Mouse (Mus musculus): ENCODE data around the gene Rhbdd1.

The Rhbdd1 gene

DNA sequence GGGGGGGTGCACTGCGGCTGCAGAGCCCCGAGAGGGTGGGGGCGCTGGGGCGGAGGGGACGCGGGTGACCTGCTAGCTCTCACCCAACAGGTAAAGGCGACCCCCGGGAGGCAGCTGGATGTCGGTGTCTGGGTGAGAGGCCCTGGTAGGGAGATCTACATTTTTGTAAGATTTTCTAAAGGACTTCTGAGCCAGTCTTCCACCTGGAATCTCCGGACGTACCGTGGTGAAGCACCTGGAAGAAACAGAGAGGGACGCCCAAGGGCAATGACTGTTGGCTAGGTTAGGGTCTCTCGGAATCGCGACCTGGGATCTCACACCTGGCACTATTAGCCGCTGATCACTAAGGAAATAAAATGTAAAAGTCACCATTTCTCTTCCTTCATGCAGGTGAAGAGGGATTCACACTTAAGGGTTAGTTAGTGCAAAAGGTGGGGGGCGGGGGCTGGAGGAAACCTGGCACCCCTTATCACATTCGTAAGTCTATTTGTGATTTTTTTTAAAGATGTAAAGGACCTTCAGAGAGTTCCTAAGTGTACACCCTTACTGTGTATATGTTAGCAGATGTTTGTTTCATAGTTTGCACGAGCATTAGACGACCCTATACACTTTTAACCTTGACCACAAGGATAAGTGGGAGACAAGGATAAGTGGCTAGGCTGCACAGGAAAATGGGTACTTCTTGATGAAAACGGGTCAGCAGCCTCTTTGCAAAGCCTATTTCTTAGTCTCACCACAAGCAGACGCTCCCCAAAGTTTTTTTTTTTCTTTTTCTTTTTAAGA is 24.1 kb upstream of the Rhbdd1 start:
- DNase-seq, result peak in 1 of 2 experiments; percentile 3

DNA sequence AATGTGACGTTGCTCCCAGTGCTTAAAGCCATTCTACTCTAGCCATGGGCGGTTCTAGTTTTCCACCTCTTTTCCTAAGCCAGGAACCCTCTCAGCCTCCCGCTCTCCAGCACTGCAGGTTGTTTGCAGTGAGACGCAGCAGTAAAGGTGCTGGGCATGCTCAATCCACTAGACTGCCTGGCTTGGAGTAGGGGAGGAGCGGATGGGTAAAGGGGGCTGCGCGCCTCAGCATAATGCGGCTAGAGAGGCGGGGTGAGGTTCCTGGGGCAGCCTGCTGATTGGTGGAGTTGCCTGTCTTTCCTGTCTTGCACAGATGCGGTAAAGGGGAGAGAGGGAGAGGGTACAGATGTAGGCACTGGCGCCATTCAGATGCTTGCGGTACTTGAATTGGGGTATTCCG is 23.5 kb upstream of the Rhbdd1 start:
- DNase-seq, result peak; percentile 6 to 25

DNA sequence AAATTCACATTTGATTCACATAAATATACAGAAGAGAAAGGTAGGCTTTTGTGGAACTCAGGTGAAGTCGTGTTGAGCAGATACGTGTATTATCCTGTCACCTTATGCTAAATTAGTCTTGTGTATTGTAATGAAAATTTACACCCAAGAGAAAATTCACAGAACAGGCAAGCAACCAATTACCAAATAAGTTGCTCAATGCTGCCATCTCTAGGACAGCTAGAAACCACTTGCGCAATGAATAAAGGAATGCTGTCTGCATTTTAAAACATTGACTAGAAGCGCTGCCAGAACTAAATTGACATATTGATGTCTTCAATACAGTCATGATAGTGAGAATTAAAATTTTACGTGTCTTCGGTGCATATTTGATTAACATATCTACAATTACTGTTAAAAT is 22.1 kb upstream of the Rhbdd1 start:
- DNase-seq, result no peak

DNA sequence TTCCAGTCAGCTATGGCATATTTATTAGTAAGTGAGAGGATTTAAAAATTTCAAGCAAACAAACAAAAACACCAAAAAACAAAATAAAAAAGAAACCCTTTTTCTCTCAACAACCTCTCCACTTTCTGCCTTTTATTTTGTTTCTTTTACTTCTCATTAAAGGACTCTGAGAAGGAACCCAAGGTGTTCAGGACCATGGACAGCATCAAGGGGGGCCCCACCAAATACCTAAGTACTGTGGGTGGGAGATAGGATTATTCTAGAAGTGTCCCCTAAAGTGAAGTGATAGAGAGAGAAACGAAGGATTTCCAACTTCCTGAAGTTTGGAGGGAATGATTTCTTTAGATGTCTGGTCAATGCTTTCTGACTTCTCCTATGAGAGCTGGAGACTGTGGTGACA is 17.7 kb upstream of the Rhbdd1 start:
- DNase-seq, result no peak

DNA sequence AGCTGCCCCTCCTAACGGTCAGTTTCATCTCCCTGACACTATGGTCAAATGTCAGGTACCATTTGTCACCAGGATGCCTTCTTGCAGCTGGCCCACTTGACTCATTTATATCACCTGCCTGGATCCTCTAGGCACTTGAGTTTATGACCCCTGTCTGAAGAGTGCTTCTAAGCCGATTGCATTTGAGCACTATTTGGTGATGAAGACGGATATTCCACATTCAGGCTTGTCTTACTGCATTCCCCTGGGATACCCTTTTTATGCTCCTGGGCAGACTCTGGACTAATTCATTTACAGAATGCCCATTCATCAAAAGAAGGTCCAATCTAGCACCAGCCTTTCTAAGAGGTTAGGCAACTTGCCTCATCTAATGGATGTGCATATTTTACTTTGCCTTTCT is 11.8 kb upstream of the Rhbdd1 start:
- no peak for DNase-seq

DNA sequence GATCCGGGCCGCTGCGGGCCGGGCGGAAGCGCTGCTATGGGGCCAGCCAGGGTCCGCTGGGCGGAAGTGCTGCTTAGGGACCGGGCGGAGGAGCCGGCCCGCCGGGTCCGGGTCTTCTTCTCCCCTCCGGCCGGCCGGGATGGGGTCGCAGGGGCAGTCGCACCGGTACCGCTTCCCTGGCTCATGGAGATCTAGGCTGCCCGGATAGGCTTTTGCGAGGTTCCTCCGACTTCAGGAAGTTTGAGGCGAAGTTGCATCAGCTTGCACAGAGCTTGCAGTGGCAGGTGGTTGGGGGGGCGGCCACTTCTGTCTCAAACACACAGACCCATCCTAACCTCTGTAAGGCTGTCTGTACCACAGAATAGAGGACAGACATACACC is 484 bp downstream of the Rhbdd1 start:
- DNase-seq, result peak in 1 of 2 experiments; percentile 54

DNA sequence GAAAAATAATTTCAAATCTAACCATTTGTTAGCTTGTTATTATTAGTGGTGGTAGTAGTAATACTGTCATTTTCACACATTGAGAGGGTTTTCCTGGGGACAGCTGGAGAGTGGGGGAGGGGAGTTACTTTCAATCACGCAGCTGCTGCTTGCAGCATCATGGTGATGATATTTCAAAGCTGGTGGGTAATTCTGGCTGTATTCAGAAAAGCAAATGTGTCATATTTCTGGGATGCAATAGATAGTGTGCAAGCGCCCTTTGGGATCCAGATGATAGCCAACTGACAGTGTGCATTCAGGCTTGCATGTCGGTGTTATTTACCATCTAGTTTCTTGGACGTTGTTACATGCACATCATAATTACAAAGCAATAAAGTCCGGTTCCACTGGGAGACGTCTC is 4.2 kb downstream of the Rhbdd1 start:
- no peak for DNase-seq

DNA sequence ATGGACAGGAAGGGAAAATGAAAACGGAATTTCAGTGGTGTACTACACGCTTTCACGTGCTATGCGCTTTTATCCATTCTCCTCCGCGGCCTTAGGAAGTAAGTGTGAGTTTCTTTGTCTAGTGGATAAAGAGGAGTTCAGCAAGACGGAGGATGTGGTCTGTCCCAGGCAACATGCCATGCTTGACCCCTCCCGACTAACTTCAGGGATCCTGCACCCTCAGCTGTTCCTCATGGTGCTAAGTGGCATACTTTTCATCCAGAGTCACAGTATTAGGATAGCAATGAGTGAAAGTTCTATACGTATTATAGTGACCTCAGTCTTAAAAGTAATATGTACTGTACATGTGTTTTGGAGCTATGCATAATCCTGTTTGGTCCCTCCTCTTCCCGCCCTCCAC is 4.6 kb downstream of the Rhbdd1 start:
- no peak for DNase-seq

DNA sequence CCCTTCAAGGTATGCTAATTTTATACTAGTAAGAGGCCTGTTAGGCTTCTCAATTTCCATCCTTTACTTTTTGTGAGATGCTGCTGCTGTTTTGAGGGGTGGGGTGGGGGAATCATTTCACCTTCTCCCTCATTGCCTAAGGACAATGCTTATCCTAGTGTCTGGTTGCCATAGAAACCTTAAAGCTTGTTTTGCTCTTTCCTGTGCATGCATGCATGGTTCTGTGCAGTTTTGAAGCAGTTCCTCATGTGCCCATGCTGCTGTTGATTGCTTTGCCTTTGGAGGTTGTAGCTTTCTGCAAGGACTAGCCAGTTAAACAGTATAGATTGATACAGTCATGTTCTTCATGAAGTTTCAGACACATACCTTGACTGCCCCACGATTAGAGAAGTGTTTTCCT is 5.2 kb downstream of the Rhbdd1 start:
- no peak for DNase-seq

DNA sequence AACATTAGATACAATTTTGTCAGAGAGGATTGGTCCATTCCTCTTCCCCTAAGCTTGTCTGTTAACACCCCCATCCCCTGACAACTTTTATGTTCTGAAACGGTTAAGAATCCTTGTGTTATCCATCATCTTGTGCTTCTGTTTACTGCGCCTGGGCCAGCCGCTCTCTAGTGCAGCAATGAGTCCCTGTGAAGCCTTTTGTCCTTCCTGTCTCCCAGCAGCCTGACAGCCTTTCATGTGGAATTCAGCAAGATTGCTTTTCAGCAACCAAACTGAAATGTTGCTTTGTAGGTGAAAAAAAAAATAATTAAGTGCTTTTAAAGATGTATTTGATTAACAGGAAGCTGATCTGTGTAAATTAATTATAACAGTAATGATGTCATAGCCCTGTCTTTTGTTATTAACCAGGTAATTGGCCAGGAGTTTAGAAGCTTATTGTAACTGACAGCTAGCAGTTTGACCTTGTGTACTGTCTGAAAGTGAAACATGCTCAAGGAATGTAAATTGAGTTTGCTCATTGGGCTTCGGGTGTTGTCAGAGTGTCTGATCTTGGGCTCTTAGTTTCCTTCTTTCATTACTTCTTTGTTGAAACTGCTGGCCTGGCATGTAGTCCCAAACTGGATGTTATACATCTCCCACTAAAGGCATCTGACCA is 8.0 kb downstream of the Rhbdd1 start:
- DNase-seq, result no peak

DNA sequence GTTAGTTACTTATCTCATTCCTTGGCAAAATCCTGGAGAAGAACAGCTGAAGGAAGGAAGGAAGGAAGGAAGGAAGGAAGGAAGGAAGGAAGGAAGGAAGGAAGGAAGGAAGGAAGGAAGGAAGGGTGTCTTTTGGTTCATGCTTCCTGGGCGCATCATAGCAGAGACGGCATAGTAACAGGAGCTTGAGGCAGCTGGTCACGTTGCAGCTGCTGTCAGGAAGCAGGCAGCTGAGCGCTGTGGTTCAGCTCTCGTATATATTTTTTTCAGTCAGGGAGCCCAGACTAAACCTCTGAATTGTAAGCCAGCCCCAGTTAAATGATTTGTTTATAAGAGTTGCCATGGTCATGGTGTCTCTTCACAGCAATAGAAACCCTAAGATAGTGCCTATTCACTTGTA is 9.9 kb downstream of the Rhbdd1 start:
- DNase-seq, result no peak

DNA sequence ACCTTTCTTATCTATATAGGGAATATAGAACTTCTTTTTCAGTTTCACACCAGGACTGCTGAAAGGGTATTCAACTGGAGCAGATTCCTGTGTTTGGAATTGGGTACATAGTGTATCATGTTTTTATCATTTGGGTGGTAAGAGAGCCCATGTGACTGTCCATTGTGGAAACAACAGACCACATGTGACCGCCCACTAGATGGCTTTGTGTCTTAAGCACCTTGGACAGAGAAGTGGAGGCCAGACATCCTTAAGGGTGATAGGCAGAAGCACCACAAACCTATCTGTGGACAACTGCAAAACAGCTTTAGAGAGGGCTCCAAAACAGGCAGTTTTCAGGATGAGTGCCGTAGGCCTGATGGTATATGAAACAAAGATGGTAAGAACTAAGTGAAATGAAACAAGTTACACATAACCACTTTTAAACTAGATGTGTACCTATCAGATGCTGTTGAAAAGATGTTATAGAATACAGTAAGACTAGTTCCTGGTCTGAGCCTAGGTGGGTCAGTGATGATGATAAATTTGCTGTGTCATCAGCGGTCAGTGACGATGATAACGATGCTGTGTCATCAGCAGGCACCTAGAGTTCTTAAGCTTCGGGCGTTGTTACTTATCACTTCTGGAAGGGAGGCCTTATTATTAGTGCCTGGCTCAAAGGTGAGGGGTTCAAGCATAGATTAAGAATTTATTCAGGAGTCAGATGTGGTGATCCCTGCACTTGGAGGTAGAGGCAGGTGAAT is 12.0 kb downstream of the Rhbdd1 start:
- DNase-seq, result no peak

DNA sequence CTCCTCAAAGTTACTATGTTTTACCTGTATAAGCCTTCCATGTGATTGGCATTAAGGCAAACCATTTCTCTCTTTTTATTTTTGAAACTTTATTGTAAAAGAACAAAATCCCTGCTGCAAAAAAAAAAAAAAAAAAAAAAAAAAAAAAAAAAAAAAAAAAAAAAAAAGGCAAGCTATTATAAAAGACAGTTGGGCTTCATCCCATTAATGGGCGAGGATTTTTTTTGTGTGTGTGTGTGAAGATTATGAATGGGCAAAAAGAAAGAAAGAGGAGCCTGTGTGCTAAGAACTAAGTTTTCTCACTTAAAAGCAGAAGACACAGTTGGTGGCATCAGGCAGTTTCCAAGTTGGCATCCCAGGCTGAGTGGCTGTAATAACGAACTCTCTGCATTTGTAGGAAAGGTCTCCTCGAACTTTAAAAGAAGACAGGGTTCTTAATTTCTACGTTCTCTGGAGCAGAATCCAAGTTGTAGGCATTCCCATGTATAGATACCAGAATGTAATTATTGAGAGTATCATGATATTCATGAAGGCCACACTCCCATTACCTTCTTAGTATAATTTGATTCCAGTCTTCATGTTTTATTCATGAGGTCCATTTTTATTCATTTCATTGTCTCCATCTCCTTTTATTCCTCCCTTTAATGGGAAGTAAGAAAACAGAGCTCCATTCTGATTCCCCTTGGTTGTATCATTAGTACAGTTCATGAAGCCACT is 13.1 kb downstream of the Rhbdd1 start:
- DNase-seq, result no peak

DNA sequence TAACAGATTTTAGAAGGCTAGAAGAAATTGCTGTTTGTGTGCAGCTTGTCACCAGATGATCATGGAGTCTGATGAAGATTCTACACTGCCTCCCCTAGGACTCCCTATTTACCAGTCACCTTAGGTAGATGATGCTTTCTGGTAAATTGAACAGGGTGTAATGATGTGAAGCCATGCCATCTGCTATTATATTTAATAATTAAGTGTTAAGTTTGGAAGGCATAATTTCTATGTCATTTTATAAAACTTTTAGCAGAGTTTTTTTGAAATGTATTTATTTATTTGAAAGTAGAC is 13.6 kb downstream of the Rhbdd1 start:
- DNase-seq, result no peak

DNA sequence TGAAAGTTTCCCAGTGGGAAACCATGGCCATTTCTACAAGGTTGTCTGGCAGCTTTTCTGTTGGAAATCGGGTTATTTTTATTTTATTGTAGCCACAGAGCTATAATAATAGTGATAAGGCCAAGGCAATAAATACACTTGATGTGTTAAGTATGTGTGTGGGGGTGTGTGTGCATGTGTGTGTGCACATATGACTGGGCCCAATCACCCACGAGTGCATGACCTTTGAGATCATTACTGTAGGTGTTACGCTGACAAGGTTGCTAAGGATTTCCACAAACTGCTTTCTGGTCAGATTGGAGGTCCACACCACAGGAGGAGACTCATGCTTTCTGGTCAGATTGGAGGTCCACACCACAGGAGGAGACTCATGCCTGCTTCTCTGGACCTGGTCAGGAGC is 18.3 kb downstream of the Rhbdd1 start:
- no peak for DNase-seq

DNA sequence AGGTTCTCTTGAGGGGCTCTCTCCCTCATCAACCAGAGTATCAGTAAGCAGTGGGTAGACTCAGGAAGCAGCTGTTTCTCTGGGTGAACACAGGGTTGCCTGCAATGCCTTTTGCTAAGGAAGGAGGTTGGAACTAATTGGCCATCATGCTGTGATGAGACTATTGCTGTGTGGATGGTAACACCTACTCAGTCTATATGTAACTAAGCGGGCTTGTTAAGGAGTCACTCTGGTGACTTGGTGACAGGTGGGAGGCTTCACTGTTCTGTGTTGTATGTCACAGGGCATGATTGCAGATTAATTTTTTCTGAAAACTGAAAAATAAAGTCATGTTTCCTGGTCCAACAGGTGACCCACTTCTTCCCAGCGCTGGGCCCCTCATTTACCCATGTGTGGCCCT is 36.8 kb downstream of the Rhbdd1 start:
- DNase-seq, result no peak

DNA sequence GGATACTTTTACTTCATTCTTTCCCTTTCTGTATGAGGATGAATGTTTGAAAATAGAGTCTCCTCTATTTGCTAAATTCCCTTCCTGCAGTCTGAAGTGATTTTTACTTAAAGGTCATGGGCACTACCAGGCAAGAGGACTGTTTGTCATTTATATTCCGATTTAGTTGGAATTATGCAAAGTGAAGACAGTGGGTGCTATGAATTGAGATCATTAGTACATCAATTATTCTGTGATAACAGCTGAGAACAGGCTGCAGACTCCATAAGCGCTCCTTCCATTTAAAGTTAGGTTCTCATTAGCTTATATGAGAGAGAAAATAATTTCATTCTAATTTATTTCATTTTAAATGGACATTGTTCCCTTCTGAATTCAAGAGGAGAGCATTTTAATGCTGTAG is 37.5 kb downstream of the Rhbdd1 start:
- DNase-seq, result no peak

DNA sequence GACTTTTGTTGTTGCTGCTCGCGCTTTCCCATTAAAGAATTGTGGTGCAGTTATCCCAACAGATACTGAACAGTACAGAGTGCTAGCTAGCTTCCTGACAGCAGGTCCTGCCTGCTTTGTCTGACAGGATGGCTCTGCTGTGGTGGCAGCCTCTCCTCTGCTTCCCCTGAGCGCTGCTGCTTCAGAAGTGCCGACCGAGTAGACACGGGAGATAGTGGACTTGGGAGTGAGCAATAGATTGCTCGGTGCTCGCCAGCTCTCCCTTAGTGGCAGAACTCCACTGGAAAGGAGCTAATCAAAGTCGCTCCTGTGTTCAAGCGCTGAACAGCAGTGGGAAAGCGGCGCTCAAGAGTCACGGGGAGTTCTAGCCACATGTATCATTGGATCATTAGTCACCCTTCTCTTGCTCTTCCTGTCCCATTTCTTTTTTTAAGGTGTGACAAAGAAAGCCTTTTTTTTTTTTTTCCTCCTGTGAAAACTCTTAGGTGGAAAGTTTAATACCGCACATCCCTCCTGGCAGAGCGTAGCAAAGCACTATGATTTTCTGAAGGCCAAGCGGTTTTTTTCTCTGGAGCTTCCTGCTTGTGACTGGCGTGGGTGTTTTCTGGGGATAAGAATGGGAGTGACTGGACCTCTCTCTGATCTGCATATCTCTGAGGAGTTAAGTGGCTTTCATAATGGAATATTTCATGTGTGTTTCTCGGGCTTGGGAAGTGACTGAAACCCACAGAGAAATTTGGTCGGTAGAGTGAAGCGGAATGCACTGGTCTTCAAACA is 42.8 kb downstream of the Rhbdd1 start:
- DNase-seq, result no peak

DNA sequence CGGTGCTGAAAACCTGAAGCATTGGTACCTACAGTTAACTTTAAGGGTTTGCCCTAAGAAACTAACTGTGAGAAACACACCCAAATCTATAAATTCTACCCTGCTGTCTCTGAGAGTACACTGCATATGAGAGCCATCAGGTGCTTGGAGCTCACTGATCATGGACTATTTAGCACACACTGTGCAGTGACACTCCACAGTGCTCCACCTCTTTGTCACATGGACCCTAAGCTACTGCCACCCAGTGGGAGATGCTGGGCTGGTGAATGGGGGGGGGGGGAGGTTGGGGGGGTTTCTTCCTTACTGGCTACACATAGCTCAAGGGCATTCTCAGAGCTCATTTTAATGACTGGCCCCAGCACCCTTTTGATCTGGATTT is 43.4 kb downstream of the Rhbdd1 start:
- DNase-seq, result no peak

DNA sequence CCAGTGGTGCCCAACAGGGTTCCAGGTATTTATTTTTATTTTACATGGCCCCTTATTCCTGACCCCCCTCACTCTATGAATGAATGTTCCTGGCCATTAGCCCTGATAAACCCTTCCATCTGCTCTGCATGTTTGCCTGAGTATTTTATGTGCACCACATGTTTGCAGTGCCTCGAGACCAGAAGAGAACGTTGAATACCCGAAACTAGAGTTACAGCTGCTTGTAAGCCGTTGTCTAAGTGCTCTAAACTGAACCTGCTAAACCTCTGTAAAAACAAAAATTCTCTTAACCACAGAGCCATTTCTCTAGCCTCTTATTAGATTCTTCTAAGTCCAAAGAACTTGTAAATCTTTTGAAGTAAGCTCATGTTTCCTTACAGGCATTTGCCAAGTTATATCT is 45.0 kb downstream of the Rhbdd1 start:
- DNase-seq, result no peak

DNA sequence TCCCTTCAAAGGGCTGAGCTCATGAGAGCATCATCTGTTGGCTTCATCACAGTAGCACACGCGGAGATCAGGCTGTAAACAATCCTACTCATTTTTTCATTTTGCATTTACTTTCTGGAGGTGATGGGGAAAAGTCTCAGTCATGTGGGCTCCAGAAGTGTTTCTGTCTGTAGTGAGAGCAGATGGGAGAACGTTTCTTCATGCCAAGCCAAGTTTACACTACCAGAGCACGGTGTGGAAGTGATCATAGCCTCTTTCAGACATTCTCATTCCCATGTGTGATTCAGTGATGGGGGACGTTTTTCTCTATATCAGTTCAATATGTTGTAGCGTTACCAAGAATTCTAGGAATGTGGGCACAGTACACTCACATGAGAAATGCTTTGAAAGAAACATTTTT is 45.9 kb downstream of the Rhbdd1 start:
- DNase-seq, result no peak

DNA sequence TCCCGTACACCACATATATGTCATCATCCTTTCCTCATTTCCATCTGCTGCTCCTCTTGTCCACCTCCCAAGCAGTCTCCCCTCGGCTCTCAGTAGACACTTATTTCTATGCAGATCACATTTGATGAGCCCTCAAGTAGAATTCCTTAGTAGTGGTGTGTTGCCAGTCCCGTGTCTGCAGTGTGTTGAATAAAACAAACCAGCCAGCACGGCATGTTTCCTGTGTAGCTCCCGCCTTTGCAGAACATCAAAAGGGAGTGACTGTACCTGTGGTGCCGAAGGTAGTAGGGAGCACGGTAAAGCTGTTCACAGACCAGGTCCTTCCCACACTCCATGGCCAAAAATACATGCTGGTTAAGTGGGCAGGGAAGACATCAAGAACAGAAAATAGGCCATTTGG is 47.8 kb downstream of the Rhbdd1 start:
- no peak for DNase-seq

DNA sequence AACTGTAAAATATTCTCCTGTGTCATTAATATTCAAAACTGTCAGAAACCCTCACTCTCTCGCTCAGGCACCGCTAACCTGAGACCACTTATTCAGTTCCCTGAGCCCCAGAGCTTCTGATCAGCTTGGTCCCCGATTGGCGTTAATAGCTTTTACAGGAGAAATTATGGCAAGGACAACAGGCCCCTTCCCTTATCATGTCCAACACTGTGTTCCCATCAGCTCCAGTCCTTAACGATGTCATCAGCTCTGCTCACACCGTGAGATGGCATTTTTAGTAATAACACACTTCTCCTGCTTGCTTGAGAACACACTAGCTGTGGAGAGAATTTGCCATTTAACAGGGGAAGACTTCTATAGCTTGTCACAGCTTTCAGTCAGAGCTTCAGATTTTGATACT is 48.2 kb downstream of the Rhbdd1 start:
- no peak for DNase-seq

Data from thymus, adult 18-20 months (tissue).